Mouse (Mus musculus) gastrocnemius, postnatal 36 days (tissue): ENCODE measurements around the gene Abi3bp. TPM values are rescaled to one million over a fixed set of nuclear protein-coding genes. Genes with fewer than 3 reads are reported as not detected.

Source experiments
- DNase-seq, 2 experiments: peaks; one replicate each; pipeline ENCODE4 v3.0.0; 2022
- intact Hi-C: fragments of 180-260 bp; cut with DNase I; formaldehyde crosslinking; loops from one replicate; pipeline ENCODE4 v1.15.1; 2025
- total RNA-seq, 2 experiments: library from RNA; stranded (reverse); gene quantifications; 2 replicates each; pipeline ENCODE4 v1.2.3; 2021

Abi3bp gene
- total RNA-seq, 2 experiments from 2014 or later = 15.8 to 16.4 TPM

DNA sequence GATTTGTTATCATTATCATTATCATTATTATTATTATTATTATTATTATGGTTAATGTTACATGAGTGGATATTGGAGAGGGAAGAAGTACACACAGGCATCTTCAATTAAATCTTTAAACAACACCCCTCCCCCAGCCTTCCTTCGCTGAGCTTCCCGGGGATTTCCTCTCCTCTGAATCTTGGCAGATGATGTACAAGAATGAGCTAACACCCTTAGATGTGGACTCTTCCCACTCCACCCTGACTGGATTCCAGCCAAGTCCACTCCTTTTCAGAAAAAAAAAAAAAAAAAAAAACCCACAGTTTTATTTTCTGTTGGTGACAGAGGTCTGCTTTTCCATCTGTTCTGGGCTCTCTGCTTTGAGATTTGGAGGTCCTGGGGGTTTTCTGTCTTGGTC lies 23.8 kb downstream of the Abi3bp start:
- DNase-seq = peak in 1 of 2 experiments; percentile 44
- intact Hi-C loops = loop anchor here (5.0 kb wide), 1 partner anchor 181 kb away; no protein-coding TSS in a partner anchor

DNA sequence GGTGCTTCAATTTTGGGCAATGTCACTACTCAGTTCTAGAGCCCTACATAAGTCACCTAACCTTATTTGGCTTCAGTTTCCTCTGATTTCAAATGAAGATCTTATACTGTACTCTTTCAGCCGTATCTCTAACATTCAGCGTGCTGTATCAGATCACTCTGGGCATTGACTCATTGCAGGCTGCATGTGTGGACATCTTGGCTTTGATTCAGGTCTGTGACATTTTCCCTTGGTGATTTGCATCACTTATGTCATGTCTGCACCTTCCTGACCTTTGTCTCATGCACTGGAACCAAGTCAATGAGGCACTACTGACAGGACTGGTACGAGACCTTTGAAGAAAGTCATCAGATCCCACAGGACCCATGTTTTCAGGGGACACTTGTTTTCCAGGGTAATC lies 24.5 kb downstream of the Abi3bp start:
- intact Hi-C loops = loop anchor here (5.0 kb wide), 1 partner anchor 180 kb away; no protein-coding TSS in a partner anchor
- no peak for DNase-seq

DNA sequence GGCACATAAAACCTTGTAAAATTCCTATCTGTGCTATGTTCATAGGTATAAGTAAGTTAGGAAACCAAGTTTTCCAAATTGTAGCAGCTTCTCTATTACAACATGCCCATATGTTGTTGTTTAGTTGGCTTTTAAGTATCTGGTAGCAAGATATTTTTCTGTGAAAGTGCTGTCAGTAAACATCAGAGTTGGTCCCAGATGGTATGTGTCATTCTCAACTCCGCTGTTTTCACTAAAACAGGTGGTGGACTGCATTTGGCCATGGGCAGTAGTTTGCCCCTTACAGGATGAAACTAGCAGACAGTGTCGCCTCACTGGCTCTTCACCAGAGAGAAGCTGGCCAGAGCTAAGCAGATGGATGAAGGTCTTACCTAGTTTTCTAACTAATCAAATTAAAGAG lies 26.3 kb downstream of the Abi3bp start:
- DNase-seq = no peak
- intact Hi-C loops = loop anchor here (5.0 kb wide), 1 partner anchor 178 kb away; no protein-coding TSS in a partner anchor

DNA sequence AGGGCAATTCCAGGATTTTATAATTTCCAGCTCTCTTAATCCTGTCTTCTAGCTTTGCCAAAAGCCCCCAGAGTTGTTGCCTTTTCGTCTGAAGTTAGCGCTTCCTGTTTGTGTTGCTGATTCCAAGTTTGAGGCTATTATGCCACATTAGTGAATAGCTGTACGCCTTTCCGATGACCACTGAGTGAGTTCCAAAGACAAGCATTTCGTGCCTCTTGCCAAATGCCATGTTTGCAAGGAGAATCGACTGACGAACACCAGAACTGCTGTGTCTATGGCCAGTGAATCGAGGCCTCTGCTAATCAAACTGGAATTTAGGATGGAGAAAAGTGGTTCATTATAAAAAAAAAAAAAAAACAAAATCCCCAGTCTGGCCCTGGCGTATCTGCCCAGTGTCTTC lies 40.3 kb downstream of the Abi3bp start:
- intact Hi-C loops = no loop called here
- no peak for DNase-seq

DNA sequence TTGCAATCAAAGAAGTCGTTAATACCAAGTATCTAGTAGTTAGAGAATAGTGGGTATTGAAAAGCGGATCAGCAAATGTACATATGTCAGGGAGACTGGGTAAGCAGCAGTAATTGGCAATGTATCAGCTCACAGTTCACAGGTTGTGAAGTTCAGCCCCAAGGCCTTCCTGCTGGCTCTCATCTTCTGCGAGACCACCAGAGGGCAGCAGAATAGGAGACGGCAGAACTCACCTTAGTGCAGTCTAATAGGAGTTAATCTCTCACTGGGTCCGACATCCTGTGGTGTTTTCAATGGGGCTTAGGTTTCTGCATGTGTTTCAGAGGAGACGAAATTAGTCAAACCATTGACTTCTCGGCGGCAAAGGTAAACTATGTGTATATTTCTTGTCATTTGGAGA lies 46.7 kb downstream of the Abi3bp start:
- no peak for DNase-seq
- intact Hi-C loops = no loop called here

DNA sequence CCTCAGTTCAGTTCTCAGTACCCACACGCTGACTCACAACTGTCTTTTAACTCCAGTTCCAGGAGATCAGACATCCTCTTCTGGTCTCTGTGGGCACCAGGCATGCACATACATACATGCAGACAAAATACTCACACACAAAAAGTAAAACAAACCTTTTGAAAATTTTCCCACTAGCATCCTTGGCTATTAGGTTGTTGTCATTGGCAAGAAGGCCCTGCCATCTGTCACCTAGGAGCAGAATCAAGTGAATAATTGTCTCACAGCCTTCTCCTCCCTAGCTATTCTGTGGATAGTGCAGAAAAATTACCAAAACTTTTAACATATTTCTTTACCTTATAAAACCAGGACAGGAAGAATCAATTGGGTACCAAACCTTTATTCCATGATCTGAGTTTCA lies 48.8 kb downstream of the Abi3bp start:
- intact Hi-C loops = no loop called here
- DNase-seq = no peak

DNA sequence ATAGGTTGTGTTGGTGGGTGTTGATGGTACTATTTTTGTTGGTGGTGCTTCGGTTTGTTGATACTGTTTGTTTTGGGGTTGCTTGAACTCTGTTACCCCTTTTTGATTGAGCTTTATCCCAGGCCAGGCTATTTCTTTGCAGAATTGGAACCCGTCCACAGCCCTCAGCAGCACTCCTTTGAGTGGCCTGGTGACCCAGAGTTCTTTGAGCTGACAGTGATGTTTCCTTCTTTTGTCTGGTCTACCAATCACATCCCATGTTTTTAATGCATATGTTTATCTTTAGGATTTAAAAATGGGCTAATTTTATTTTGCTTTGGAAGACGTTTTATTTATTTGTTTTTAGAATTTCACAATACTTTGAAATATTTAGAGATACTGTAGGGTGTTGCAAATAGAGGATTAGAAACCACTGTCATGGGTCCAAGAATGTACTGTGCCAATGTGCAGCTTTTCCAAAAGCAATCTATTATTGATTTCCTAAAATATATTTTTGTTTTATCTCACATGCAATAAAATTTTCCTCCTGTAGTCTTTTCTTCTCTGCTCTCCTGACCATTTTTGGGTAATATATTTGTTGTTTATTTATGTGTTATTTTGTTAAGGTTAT lies 50.5 kb downstream of the Abi3bp start:
- intact Hi-C loops = no loop called here

DNA sequence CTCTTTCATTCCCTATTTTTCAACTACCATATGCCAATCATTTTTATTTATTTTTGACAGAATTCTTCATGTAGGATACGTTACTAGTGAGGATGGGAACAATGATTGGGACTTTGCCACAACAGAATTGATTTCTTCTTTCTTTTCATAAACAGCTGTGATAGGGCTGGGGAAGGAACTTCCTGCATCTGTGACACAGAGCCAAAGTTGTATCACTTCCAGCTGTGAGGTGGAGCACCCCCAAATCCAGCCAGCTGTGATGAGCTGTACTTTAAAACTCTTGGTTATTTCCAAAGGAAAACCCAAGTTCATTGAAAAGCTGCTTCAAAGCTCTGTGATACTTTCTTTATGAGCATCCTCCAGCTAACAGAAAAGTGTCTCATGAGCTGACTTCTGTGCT lies 101.9 kb downstream of the Abi3bp start:
- intact Hi-C loops = no loop called here
- peak; percentile 23 to 39 for DNase-seq

More for the DNA sequence above, 50.5 kb downstream of the Abi3bp start:
- no peak for DNase-seq

DNA sequence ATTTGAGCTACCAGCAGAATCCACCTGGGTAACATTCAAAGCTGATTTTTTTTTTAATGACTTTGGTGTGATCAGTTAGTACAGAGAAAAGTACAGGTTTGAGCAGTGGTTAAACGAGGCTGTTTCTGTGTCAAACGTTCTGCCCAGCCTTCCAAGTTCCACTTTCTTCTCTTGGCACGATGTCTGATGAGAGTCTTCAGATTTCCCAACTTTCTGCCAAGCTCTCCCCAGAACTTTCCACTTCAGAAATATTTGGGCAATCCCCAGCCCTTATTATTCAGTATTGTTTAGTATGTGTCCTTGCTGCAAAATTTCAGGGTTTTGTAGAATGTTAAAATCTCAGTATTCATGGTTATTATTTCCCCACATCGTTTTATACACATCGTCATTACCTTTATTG lies 115.9 kb downstream of the Abi3bp start:
- intact Hi-C loops = no loop called here
- DNase-seq = no peak

DNA sequence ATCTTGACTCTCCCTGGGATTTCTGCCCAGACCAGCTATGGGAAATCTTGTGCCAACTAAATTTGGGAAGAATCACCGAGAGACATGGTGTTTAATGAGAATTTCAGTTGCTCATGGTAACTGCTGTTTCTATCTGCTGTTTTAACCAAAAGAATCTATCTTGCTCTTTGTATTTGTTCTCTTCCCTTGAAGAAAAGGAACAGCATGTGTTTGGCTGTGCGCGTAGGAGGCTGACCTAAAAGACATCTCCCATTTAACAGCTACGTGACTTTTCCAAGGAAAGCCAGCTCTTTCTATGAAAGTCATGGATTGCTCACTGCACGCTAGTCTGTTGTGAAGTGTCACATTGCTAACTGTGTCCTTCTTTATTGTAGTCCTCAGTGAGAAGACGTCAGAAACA lies 117.2 kb downstream of the Abi3bp start:
- intact Hi-C loops = no loop called here
- DNase-seq = no peak

DNA sequence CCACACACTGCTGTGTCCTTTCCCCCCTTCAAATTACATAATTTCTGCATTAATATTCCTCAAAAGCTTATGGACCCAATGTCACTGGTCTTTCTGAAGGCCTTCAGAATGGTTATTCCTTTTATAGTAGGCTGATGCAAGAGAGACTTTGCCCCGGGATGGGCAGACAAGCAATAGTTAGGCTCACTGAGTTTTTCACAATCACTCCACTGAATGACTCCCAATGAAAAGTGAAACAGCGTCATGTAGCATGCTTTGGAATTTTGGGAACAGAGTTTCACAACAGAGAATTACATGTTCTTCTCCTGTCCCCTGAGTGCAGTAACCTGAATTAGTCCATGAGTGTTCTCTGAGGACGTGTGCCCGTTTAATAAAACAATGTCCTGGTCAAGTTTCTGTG lies 120.7 kb downstream of the Abi3bp start:
- intact Hi-C loops = no loop called here
- DNase-seq = no peak

DNA sequence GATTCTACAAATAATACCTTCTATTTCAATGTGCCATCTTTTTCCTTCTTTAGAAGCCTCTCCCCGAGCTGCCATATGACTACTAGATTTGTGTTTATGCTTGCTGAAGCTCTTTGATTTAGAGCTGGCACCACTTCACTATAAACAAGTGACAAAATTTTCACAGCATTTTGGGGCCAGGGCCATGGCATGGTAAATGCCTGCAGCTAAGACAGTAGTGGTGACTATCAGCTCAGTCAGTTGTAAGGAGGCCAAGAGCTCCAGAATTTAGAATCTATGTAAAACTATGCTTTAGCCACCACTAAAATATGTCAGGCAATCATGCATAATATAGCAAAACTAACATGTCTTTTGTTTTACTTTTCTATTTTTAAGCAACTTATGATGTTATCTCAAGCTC lies 124.7 kb downstream of the Abi3bp start:
- intact Hi-C loops = no loop called here
- DNase-seq = no peak

DNA sequence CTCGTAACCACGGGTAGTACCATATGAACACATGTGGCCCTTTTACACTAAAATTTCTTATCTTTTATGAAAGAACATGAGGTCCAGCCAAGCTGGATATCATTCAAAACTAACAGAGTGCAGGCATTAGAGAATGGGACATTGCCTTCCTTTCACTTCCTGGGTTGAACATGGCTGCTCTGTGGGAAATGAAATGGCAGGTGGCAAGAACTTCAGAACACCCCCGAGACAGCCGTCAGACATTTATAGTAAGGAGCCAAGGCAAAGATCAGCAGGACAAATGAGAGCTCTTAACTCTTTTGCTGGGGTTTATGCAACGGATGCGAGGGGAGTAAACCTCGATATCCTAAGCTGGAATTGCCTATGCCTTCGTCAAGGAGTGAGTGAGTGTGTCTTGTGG lies 132.9 kb downstream of the Abi3bp start:
- intact Hi-C loops = no loop called here
- DNase-seq = no peak

DNA sequence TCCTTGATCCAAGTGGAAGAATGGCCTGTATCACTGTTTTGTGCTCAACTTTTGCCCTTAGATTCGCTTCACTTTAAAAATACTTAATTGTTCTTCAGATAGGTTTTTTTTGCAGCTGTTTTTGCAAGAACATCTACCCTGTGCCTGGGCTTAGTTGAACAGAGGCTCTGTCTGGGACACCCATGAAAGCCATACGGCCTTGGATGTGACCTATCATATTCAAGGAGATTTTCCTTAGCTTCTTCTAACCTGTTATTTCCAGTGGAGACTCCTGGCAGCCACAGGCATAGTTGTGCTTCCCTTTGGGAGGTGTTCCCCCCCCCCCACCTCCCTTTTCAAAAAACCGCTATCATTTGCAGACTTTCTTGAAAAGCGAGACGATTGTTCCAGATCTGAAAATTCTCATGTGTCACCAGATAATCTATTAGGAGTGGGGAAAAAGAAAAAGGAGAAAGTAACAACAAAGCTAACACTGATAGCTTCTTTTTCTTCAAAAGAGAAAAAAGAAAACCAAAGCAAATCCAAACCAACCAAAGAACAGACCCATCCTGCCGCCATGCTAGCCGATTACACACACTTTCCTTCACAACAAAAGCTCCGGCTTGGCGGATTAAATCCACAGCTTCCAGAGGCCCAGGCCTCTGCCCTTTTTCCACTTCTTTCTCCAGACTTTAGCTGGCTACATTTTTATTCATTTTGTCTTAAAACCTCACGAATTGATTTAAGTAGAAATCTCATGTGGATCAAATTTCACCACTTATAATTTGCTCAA lies 133.6 kb downstream of the Abi3bp start:
- intact Hi-C loops = no loop called here
- DNase-seq = no peak

DNA sequence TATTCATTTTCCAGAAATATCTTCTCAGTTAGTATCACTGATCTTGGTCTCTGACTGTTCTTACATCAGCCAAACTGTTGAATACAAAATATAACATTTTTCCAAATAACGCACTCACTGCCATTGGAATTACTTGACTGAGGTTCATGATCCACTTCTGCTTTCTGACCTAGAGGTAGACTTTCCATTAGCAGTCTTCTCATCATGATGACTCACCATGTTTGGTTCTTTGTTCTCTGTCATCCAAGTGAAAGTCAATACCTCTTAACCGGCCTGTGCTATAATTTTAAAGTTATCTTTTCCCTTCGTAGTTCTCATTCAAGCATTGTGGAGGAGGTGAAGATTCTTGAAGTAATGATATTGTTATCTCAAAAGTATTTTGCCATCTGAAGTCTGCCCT lies 160.9 kb downstream of the Abi3bp start:
- DNase-seq = no peak
- intact Hi-C loops = no loop called here

DNA sequence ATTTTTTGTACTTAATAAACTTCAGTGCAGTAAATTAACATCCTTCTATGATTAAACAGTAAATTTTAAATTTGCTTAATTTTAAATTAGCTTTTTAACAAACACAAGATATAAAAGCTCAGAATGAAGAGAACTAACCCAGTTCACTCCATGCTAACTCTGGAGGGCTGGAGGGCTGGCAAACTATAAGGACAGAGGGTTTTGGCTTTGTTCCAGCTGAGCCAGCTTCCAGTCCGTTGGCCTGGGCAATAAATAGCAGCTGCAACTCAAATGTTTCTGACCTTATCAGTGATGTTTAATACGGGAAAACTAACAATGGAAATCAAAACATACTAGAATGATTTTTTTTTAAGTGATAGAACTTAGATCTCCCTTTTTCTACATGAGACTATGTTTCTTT lies 167.6 kb downstream of the Abi3bp start:
- no peak for DNase-seq
- intact Hi-C loops = no loop called here

DNA sequence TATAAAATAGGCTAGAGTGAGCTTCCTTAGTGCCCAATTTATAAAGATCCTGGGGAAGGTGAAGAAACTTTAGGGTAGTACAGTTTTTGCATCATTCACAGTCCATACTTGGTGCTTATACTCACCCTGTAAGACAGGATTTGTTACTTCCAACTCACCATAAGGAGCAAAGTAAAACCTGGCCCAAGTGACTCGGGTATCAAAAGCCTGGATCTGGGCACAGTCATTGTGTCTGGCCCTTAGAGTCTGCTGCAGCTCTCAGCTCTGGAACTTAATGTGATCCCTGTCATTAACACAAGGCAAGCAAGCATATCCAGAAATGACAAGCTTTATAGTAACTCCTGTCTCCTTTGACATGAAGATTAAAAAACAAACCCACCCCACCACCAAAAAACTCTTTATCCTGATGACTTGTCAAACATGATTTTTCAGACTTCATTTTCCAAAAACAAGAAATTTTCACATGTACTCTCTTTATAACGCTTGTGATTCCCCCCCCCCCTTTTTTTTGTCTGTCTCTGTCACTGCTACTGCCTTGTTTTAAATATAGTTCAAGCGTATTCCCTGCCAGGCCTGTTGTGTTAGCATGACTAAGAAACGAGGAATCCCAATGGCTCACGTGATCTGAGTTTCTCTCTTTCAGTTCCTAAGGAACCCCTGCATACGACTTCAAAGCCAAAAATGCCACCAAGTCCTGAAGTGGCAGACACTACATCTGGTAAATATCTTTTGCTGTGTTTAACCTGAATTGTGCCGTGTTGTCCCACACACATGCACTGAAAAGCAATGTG lies 168.9 kb downstream of the Abi3bp start:
- intact Hi-C loops = no loop called here
- no peak for DNase-seq

DNA sequence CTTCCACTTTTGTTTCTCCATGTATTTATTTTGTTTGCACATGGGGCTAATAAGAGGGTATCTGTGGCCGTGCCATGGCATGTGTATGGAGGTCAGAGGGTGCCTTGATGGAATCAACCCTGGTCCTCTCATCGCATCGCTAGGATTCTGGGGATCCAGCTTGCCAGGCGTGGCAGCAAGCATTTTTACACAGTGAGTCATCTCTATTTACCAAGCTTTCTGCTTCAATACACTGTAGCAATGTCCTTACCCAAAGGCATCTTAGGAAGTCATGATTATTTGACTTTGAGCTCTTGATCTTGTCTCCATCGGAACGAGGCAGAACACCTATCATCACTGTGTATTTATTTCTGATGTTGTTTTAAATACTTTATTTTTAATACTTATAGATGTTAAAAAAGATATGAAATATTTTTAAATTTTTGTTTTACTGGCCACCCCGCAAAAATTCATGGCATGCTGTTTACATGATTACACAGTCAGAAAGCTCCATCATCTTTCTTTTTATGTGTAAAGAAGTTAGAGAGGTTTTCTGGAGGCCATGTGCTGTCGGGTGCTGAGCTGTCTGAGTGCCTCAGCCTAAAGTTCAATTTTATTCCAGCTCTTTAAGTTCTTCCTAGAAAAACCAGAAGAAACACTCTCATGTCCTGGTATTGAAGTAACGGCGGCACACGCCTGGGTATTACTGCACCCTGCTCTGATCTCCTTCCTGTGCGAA lies 177.7 kb downstream of the Abi3bp start:
- intact Hi-C loops = no loop called here
- no peak for DNase-seq

DNA sequence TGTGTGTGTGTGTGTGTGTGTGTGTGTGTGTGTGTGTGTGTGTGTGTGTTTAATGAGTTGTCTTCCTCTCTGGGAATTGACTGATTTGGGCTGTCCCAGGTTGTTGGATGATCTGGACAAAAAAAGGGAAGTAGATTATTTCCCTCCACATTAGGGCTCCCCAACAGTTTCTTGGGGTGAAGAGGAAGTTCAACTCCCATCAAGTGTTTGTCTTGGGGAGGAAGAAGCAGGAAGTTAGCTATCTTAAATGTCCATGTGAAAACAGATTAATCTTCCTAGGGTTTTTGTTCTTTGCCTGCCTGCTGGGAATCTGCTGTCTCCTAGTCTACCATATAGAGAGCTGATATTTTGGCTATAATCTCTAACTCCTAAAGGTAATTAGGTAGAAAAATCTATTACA lies 181.2 kb downstream of the Abi3bp start:
- DNase-seq = no peak
- intact Hi-C loops = no loop called here

DNA sequence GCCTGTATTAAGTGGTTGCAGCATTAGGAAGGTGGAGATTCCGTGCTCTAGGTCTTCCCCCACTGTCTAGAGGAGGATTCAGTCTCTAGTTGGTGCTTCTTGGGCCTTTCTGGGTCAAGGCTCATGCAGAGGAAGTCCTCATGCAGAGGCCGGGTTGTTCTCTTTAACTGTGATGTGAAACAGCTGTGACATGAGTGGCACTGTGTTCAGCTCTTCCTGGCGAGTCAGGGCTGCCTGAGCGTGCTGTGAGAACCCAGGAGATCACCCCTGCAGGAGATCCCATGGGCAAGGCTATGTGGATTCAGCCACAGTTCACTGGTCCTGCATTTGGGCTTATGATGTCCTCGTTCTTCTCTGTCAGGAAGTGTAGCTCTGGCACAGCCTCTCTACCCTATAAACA lies 191.8 kb downstream of the Abi3bp start:
- DNase-seq = no peak
- intact Hi-C loops = no loop called here

DNA sequence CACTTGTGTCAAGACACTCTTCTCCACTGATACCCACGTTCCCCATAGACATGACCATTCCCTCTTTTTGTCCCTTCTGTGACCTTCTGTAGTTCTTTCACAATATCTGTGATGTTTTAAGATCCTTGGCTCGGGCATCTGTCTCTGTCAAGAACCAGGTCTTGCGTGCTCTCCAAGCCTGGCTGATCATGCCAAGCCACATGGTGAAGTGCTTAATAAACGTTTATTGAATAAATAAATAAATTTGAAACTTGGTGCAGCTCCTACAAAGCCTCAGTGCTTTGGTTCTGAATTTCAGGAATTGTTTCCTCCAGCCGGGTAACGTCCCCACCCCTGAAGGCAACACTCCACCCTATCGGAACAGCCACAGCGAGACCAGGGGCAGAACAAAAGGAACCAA lies 193.3 kb downstream of the Abi3bp start:
- intact Hi-C loops = no loop called here
- DNase-seq = peak in 1 of 2 experiments; percentile 34
